Mouse (Mus musculus) lung, postnatal 0 days (tissue): Measurements from ENCODE around the gene Nfix.

Experiments used
- CTCF ChIP-seq: IDR thresholded peaks from 2 replicates; pipeline ENCODE4 v1.5.1; 2016; ENCODE audit warnings: antibody characterized with exemption, mild to moderate bottlenecking
- EP300 ChIP-seq: IDR thresholded peaks from 2 replicates; pipeline ENCODE4 v1.6.1; 2016; ENCODE audit warnings: antibody characterized with exemption, mild to moderate bottlenecking, control low read depth

GRCm38 (mm10) chr8:84734680-84735079 lies 65.5 kb downstream of the Nfix start:
- TF ChIP-seq CTCF (no peak), EP300 (no peak)
